Mouse (Mus musculus) layer of hippocampus, postnatal 36 days (tissue): Measurements from ENCODE around the gene Paqr3. TPM values are rescaled to one million over a fixed set of nuclear protein-coding genes. Genes with fewer than 3 reads are reported as not detected.

Experiments
- DNase-seq, 2 experiments: peaks; one replicate each; pipeline ENCODE4 v3.0.0; 2022
- total RNA-seq, 2 experiments: library from RNA; stranded (reverse); gene quantifications; 2 replicates each; pipeline ENCODE4 v1.2.3; 2021

Paqr3 gene
- 10 to 100 TPM; 28.2 to 38.6 TPM for total RNA-seq

- peak; percentile 98 for DNase-seq
Measured at GRCm38 (mm10) chr5:97111207-97111910, at the start of gene Paqr3. Paqr3 (minus strand) TSS chr5:97111596.

DNA sequence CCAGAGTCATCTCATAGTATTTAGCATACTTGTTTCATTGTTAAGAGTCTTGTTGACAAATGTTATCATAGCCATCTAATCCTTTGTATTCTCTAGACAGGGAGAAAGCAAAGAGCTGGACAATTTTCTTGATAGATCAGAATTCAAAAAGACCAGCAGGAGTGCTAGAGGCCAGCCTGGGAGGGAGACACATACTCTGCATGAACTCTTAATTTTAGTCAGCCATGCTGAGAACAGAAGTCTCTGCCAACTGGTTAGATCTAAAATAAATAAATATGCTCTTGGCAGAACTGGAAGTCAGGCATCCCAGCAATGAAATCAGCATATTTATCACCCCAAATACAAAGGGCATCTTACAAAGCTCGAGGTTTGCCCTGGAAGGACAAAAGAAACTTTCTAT is 43.3 kb upstream of the Paqr3 start:
- DNase-seq, result no peak

DNA sequence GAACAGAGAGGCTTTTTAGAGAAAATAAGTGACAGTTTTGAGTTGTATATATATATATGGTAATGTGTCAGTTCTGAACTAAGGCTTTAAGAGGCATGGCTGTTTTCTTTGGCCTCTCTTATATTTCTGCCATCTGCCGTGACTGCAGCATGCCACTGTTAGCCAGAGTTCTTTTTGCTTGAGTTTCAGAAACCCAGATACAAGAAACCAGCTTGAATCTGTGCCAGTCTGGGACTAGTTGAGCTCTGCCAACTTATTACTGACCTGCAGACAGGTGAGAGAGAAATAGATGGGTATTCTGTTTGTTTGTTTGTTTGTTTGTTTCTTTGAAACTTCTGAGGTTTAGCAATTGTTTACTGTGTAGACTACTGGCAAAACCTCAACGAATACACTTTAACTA is 23.9 kb upstream of the Paqr3 start:
- DNase-seq, result no peak

GRCm38 (mm10) chr5:97129589-97129988 is 18.2 kb upstream of the Paqr3 start:
- DNase-seq, result no peak

- DNase-seq, result peak in 1 of 2 experiments; percentile 62
Measured at GRCm38 (mm10) chr5:97128242-97129226, 17.1 kb upstream of the Paqr3 start.

GRCm38 (mm10) chr5:97127284-97127683 is 15.9 kb upstream of the Paqr3 start:
- no peak for DNase-seq

GRCm38 (mm10) chr5:97126005-97126404 is 14.6 kb upstream of the Paqr3 start:
- peak in 1 of 2 experiments; percentile 34 for DNase-seq

GRCm38 (mm10) chr5:97125459-97125970 is 14.1 kb upstream of the Paqr3 start:
- no peak for DNase-seq

DNA sequence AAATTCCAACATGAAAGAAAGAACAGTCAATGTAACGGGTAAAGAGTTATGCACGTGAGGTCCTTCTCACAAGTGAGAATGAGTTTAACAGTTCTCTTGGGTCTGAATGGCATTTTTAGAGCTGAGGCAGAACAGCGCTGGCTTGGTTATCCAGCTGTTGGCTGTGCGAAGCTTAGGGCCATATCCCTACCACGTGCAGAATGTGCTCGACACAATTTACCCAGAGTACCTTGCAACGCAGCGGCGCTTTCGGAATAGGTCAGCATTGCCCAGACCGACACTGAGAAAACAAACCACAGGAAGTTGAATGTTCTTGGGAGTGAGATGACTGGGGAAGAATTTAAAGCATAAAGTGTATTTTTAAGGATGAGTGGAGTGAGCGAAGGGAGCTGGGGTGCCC is 13.6 kb upstream of the Paqr3 start:
- no peak for DNase-seq

DNA sequence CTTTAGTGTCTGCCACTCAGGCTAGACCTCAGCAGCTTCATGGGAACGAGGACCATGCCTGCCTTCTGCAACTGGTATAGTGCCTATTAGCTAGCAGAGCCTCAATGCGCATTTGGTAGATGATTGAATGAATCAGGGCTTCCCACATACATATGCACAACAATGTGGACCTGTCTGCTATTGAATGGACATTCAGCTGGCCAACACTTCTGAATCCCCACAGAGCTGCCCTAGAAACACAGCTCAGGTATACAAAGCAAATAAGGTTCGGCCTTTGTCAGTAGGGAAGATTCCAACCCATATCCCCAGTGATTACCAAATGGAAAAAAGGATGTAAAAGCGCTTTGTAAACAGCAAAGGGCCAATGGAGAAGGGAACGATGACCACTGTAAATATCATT is 699 bp downstream of the Paqr3 start:
- no peak for DNase-seq

DNA sequence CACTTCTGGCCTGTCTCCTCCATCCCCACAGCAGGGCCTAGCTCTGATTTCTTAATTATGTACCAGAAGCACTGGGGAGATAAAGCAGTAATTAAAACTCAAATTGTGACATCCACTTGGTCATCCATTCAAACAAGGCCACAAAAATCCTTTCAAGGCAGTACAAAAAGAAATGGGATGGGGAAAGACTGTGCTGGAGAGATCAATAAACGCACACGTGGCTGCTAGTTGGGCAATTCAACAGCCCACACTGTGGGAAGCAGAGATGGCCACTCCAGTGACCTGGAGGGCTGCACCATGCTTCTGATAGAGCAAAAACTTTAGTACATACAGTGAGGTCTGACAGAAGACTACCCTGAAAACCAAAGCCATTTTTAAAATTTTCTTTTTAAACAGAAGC is 1.3 kb downstream of the Paqr3 start:
- no peak for DNase-seq

DNA sequence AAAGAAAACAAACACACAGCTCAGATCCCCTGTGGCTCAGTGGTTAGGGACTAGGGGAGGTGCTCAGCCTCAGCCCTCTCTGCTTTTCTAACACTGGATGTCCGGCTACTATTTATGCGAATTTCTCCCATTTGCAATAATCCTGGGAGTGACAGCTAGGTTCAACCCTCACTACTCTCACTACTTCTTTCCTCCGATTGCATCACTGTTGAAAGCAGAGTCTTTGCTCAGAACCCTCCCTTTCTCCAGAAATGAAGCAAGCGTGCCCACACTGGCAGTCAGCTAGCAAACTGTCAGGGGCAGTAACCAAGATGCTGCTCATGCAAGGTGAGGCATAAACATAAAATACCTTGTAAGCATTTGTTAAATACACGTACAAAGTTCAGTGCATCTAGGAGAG is 3.1 kb downstream of the Paqr3 start:
- no peak for DNase-seq

GRCm38 (mm10) chr5:97099954-97100353 is 11.4 kb downstream of the Paqr3 start:
- no peak for DNase-seq

- no peak for DNase-seq
Measured at GRCm38 (mm10) chr5:97097631-97098041, 13.8 kb downstream of the Paqr3 start.

GRCm38 (mm10) chr5:97095335-97095734 is 16.1 kb downstream of the Paqr3 start:
- no peak for DNase-seq

GRCm38 (mm10) chr5:97092970-97093369 is 18.4 kb downstream of the Paqr3 start:
- no peak for DNase-seq

DNA sequence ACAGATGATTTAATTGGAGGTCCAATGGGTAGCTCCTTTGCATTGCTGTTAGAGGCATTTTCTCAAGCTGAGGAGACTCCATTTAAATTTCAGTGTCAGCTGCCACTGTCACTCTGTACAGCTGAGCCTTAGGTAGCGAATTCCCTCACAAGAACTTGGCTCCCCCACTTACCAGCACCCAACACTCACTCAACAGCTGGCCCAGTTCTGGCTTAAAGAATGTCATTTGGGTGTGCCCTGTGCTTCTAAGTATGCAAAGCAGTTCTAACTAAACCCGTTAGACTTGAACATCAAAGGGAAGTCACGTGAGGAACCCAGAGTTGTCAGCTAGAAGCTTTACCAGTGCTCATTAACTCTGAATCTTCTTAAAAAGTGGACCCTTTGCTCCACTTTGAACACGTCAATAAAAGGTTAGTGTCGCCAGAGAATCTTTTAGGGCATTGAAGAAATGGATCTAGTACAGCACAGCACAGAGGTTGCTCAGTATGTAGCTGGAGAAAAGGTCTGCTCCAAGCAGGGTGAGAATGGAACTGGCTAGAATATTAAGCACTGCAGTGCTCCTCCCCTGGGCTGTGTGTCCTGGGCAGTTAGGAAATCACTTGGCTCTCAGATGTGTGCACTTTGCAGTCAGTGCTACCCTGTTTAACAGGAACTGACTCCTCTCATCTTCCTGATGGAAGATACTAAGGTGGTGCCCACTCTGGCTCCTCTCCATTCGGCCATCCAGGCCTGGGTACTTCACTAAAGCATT is 21.2 kb downstream of the Paqr3 start:
- no peak for DNase-seq

GRCm38 (mm10) chr5:97089426-97089825 is 22.0 kb downstream of the Paqr3 start:
- no peak for DNase-seq

GRCm38 (mm10) chr5:97088231-97088630 is 23.2 kb downstream of the Paqr3 start:
- no peak for DNase-seq

- DNase-seq, result no peak
Measured at GRCm38 (mm10) chr5:97087746-97088145, 23.6 kb downstream of the Paqr3 start.

DNA sequence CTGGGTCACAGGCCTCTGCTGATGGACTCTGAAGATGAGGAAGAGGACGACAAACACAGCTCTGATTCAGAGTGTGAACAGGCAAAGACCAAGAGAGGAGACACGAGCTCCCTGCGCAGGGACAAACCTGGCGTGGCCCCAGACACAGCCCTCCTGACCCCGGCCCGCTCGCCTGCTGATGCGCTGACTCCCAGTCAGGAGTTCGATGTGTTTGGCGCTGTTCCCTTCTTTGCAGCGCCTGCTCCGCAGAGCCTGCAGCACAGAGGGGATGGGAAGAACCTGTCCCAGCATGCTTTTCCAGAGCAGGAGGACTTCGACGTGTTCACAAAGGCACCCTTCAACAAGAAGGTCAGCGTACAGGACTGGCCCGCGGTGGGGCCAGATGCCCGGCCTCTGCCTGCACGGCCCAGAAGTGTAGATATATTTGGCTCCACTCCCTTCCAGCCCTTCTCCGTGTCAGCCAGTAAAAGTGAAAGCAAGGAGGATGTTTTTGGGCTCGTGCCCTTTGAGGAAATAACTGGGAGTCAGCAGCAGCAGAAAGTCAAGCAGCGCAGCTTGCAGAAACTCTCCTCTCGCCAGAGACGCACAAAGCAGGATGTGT is 24.3 kb downstream of the Paqr3 start:
- no peak for DNase-seq

- no peak for DNase-seq
Measured at GRCm38 (mm10) chr5:97085071-97085470, 26.3 kb downstream of the Paqr3 start.
